Mouse (Mus musculus) CD4-positive, CD25-positive, alpha-beta regulatory T cell, adult 2 months (primary cell): ENCODE results near the gene Pth2.
A peak's percentile ranks its signal among the peaks of the same experiment; 100 is the strongest.

Experiments used
- DNase-seq: peaks from one replicate; pipeline ENCODE4 v3.0.0-alpha.2; 2012; ENCODE audit warnings: low read depth, low spot score

The Pth2 gene

GRCm38 (mm10) chr7:45196994-45197393, 16.2 kb downstream of the Pth2 start:
- no peak for DNase-seq

- DNase-seq = peak; percentile 72
These were observed 17.6 kb downstream of the Pth2 start for GRCm38 (mm10) chr7:45198435-45198834.

DNA sequence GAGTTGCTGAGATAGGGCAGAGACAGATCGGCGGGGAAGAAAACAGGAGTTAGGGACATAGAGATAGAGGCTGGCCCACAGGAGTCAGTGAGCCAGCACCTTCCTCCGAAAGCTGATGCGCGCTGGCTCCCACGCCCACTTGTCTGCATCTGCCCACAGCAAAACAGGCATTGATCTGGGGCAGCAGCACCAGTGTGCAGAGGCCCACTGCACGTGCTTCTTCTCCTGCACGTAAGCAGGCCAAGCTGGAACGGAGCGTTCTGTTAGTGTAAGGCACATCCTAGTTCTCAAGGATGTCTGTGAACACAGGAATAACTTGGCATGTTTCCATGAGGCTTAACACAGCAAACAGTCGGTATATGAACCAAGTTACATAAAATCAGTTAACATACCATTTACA, 18.2 kb downstream of the Pth2 start:
- no peak for DNase-seq

- DNase-seq = no peak
These were observed 21.9 kb downstream of the Pth2 start for GRCm38 (mm10) chr7:45202654-45203053.

- peak; percentile 97 for DNase-seq
These were observed 23.8 kb downstream of the Pth2 start, which contains the start of gene Ccdc155 for GRCm38 (mm10) chr7:45204380-45205143. Gene Ccdc155, minus strand, starts transcription at chr7:45204892.

DNA sequence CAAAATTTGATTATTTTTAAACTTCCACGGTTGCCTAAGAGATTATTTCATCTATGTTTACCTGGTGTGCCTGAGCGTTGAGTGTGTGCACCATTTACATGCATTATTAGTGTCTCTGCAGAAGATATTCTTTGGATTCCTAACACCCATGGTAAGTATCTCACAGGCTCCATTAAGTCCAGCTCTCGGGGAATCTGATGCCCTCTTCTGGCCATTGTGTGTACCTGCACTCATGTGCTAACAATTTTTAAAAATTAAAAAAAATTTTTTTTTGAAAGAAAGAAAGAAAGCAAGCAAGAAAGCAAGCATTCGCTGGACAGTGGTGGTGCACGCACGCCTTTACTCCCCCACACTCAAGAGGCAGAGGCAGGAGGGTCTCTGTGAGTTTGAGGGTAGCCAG, 27.5 kb downstream of the Pth2 start:
- no peak for DNase-seq

DNA sequence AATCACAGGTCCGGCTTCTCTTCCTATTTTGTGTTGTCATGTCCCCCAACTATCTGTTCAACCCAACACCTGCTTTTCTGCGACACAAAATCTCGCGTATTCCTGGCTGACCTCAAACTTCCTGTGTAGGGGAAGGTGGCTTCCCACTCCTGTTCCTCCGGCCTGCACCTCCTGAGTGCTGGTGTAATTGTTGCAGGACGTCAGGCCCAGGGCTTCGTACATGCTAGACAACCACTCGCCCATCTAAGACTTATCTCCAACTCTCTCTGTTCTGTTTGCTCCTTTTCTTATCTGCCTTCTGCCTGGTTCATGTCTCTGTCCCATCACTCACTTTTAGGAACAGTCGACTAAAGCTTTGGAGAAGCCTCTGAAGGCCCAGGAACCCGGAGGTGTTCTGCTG, 30.3 kb downstream of the Pth2 start:
- peak; percentile 37 for DNase-seq

- DNase-seq = peak; percentile 61
These were observed 31.1 kb downstream of the Pth2 start, which contains the start of gene Dkkl1 for GRCm38 (mm10) chr7:45211851-45212251. Gene Dkkl1, minus strand, starts transcription at chr7:45212147.

GRCm38 (mm10) chr7:45212356-45212755, 31.6 kb downstream of the Pth2 start:
- DNase-seq = no peak

DNA sequence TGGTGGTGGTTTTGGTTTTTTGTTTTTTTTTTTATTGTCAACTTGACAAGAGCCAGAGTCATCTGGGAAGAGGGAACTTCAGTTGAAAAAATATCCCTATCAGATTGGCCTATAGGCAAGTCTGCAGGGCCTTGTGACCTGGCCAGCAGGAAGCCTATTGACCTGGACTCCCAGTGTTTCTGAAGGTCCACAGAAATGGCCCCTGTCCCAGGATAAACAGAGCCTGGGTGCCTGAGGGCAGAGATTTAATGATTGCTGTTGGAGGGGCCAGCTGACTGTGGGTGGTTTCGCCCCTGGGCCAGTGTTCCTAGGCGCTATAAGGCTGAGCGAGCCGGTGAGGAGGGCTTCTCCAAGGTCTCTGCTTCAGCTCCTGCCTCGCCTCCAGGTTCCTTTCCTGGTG, 32.9 kb downstream of the Pth2 start:
- no peak for DNase-seq

DNA sequence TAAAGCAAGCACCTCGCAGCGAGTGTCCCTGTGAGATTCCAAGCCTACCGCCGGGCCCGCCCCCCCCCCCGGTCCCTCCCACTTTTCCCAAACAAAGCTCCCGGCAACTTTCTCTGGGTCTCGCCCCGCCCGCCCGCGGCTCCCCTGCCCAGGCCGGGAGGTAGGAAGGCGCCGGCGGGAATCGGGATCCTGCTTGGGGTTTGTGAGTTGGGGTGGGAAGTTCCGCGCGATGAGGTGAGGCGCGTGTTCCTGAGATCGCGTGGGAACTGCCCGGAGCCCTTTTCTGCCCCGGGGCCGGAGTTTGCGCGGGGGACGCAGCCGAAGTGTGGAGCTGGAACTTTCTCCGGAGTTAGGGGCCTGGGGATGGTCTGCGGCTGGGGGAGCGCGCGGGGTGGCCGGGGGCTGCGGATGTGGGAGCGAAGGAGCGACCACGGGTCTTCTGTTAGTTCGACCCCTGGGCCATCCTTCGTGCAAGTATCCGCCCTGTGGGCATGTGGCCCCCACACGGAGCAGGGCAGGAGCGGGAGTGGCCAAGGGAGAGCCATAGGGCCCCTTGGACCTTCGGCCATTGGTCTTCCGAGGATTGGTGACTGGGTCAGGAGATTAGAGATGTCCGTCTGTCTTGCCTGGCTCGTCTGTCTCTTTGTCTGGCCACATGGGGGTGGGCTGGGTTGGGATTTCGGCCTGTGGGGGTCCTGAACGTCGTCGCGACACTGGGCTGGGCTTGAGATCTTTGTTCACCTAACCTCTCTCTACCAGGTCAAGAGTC, 35.1 kb downstream of the Pth2 start, which contains the start of gene Tead2:
Gene Tead2 (plus strand): TSS at position 81 of the 769 bp plus-strand sequence.
- DNase-seq = no peak

- DNase-seq = no peak
These were observed 35.8 kb downstream of the Pth2 start for GRCm38 (mm10) chr7:45216442-45217183.

DNA sequence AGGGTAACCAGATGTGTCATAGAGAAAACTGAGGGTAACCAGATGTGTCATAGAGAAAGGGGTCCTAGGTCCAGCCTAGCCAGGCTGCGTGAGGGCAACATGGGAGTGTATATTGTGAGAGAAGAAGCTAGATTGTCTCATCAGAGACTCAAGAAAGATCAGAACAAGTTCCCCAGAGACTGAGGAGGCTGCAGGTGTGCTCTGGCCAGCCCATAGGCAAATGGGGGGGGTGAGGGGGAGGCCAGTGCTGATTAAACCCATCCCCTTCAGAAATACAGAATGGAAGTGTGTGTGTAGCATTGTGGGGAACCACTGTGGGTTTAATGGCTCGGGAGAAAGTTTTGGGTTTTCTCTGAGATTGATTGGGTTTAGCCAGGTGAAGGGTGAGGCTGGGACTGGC, 40.9 kb downstream of the Pth2 start:
- no peak for DNase-seq

GRCm38 (mm10) chr7:45224826-45225225, 44.0 kb downstream of the Pth2 start:
- no peak for DNase-seq

- DNase-seq = no peak
These were observed 45.6 kb downstream of the Pth2 start for GRCm38 (mm10) chr7:45226421-45226820.

DNA sequence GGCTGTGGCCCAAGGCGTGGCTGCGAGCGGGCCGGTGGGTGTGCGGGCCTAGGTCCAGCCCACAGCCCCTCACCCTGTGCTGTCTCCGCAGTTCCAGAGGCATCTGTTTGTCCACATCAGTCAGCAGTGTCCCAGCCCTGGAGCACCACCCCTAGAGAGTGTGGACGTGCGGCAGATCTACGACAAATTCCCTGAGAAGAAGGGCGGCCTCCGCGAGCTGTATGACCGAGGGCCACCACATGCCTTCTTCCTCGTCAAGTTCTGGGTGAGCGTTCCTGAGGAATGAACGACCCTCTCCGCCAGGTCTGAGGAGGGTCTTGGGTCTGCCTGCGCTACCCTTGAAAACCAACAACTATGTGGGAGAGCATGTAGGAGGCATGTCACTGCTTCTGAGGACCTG, 47.8 kb downstream of the Pth2 start:
- no peak for DNase-seq

- no peak for DNase-seq
These were observed 48.3 kb downstream of the Pth2 start for GRCm38 (mm10) chr7:45229046-45229445.

GRCm38 (mm10) chr7:45229459-45230203, 48.8 kb downstream of the Pth2 start:
- DNase-seq = no peak

DNA sequence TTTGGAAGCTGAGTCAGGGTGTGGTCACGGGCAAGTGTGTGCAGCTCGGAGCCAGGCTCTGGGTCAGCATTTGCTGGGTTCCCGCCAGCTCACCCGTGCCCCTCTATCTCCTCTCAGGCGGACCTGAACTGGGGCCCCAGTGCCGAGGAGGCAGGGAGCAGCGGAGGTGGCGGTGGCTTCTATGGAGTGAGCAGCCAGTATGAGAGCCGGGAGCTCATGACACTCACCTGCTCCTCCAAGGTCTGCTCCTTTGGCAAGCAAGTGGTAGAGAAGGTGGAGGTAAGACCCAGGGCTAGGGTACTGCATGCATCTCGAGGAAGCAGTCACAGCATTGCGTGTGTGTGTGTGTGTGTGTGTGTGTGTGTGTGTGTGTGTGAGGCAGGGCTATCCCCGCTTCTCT, 50.4 kb downstream of the Pth2 start:
- DNase-seq = no peak
